15 mouse cellular contexts compared by ENCODE assay signal in the genomic region with DNA sequence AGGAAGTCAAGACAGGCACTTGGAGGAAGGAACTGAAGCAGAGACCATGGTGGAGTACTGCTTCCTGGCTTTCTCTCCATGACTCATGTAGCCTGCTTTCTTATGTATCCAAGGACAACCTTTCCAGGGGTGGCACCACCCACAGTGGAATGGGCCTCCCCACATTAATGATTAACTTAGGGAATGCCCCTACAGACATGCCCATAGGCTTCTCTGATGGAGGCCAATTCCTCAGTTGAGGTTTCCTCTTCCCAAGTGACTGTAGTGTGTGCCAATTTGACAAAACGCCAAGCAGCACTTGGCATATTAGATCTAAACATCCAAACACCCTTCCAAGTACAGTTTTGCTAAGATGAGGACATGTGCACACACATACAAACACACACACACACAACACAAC. TPM values are rescaled to one million over a fixed set of nuclear protein-coding genes. Genes with fewer than 3 reads are reported as not detected.
A peak's percentile ranks its signal among the peaks of the same experiment; 100 is the strongest.
DNase-seq lines count a peak whose midpoint lies in the region; ATAC-seq and TF ChIP-seq lines count a peak whose summit lies in the region.
"Had no signal": no experiment of that assay in that cellular context is flagged by ENCODE, and none has a peak within 500 bp of the region (broad histone marks: within the 10 kb centered on the region; RNA-seq: fewer than 3 reads in every experiment).

No protein-coding gene starts in this region.

- ATAC-seq in kidney, embryonic 15.5 days (replicated peaks; ENCODE audit: low FRiP score), result no peak
- ATAC-seq in megakaryocyte, adult 5-6 weeks (ENCODE audit: poor library complexity, severe bottlenecking), result no peak

- WGBS in kidney, adult 2 months, result 63% methylated on average over 1 of the region's 1 CpGs
- WGBS in kidney, embryonic 15.5 days, result 92% methylated on average over 1 of the region's 1 CpGs

- H3K4me1 ChIP-seq in kidney, adult 2 months (ENCODE audit: control insufficient read depth, insufficient read depth, low read length), result peaks cover 4% of the 10 kb centered on the region
- peaks cover 9% of the 10 kb centered on the region for H3K4me1 ChIP-seq in kidney, embryonic 15.5 days

- TF ChIP-seq POLR2A in kidney, adult 2 months (IDR thresholded peaks at IDR 0.05; ENCODE audit: low read depth, low read length), result no peak

- H3K9me3 ChIP-seq in kidney, embryonic 15.5 days (replicated peaks), result no peaks in the 10 kb centered on the region

- no peaks in the 10 kb centered on the region for H3K27me3 ChIP-seq in kidney, adult 2 months (replicated peaks; ENCODE audit: control insufficient read depth, insufficient read depth, low read length)
- peaks cover 12% of the 10 kb centered on the region; the same call in 1 of the 2 replicates for H3K27me3 ChIP-seq in kidney, embryonic 15.5 days

- no peaks in the 10 kb centered on the region for H3K36me3 ChIP-seq in kidney, adult 2 months (ENCODE audit: control insufficient read depth, insufficient read depth, low read length)
- H3K36me3 ChIP-seq in kidney, embryonic 15.5 days, result no peaks in the 10 kb centered on the region
- H3K36me3 ChIP-seq: heart, embryonic 13.5 days had no signal

- no peak overlapping the region for H3K4me3 ChIP-seq in kidney, adult 2 months (ENCODE audit: insufficient read depth, low read depth, low read length)
- H3K4me3 ChIP-seq in kidney, embryonic 15.5 days (replicated peaks), result no peak overlapping the region
- H3K4me3 ChIP-seq: heart, embryonic 13.5 days had no signal

- H3K9ac ChIP-seq in kidney, embryonic 15.5 days, result no peak overlapping the region
- H3K9ac ChIP-seq: heart, embryonic 13.5 days had no signal

- H3K27ac ChIP-seq in kidney, adult 2 months (ENCODE audit: insufficient read depth, low read depth, low read length), result no peak overlapping the region
- no peak overlapping the region for H3K27ac ChIP-seq in kidney, embryonic 15.5 days
- H3K27ac ChIP-seq: heart, embryonic 13.5 days had no signal

- no peak for TF ChIP-seq CTCF in kidney, adult 2 months (conservative IDR thresholded peaks at IDR 0.05; ENCODE audit: insufficient read depth, insufficient read length, low read depth, low read length)

- H3K4me2 ChIP-seq in kidney, embryonic 15.5 days, result no peak overlapping the region
- H3K4me2 ChIP-seq: heart, embryonic 13.5 days had no signal

- DNase-seq in adrenal gland, postnatal 10 days, result peak; percentile 63
- DNase-seq in adrenal gland, adult 8-10 months, result no peak
- DNase-seq in kidney, adult 2 months, result peak; percentile 62
- DNase-seq in 3T3-L1 (ENCODE audit: low read depth, low spot score), result peak; percentile 65
- DNase-seq in kidney, postnatal 14 days, result peak; percentile 51
- DNase-seq in Muller cell, postnatal 12 days (ENCODE audit: inconsistent ontology term), result no peak
- DNase-seq: cerebellum, postnatal 25 days; gastrocnemius, postnatal 36 days; heart, postnatal 4 days; liver; midbrain, embryonic 14.5 days; thymus, postnatal 25 days had no signal

RNA-seq across cellular contexts. Expression of a gene that starts 23.0 kb away (rescaled TPM):
- total RNA-seq in adrenal gland, postnatal 10 days (2021), result 1 to 10 TPM; 6.7 to 7.3 TPM
- 1 to 10 TPM in 1 of 4 experiments, under 1 TPM in 3; 0.66 to 1.1 (median 0.75) TPM for total RNA-seq in adrenal gland, adult 8-10 months (2022)
- polyA plus RNA-seq in kidney, adult 2 months (2012; rRNA removed), result 0.27 and 0.30 TPM in 2 replicates
- 21.6 and 23.5 TPM in 2 replicates for polyA plus RNA-seq in kidney, embryonic 15.5 days (2015; fragmentation: Nextera tagmentation; extraction: Ambion mirVana)
- total RNA-seq in megakaryocyte, adult 5-6 weeks (2015), result not detected in 2 replicates
- not detected in 2 replicates for total RNA-seq in megakaryocyte, adult 5-6 weeks (2017)

Comparison
In these comparisons a context has a peak if more than half of its experiments do, and no peak if none do; other contexts are left out.
1. DNase-seq: peak in adrenal gland, postnatal 10 days (single experiment), kidney, adult 2 months (single experiment), 3T3-L1 (single experiment) and kidney, postnatal 14 days (single experiment); none in adrenal gland, adult 8-10 months (single experiment) and Muller cell, postnatal 12 days (single experiment).